Mouse (Mus musculus): ENCODE data around the gene Adipoq.
"Not testable (repeated sequence)": the region's sequence is repeated elsewhere in the genome, so short reads cannot be mapped to it uniquely, and the experiment has no call there.

The Adipoq gene

GRCm38 (mm10) chr16:23146280-23146679, at the start of gene Adipoq:
TSS of gene Adipoq (plus strand) at chr16:23146536.
- no peak for DNase-seq (ENCODE audit: low spot score)

GRCm38 (mm10) chr16:23096886-23097285, 49.5 kb upstream of the Adipoq start:
- not testable (repeated sequence) for DNase-seq (ENCODE audit: low spot score)

GRCm38 (mm10) chr16:23097290-23098104, 48.8 kb upstream of the Adipoq start:
- not testable (repeated sequence) for DNase-seq (ENCODE audit: low spot score)

- not testable (repeated sequence) for DNase-seq (ENCODE audit: low spot score)
Observed at GRCm38 (mm10) chr16:23098105-23098452, 48.3 kb upstream of the Adipoq start.

- DNase-seq (ENCODE audit: low spot score) = no peak
Observed at GRCm38 (mm10) chr16:23099632-23100031, 46.7 kb upstream of the Adipoq start.

- DNase-seq (ENCODE audit: low spot score) = no peak
Observed at GRCm38 (mm10) chr16:23100099-23100575, 46.2 kb upstream of the Adipoq start.

GRCm38 (mm10) chr16:23100613-23101012, 45.7 kb upstream of the Adipoq start:
- no peak for DNase-seq (ENCODE audit: low spot score)

- DNase-seq (ENCODE audit: low spot score) = peak; percentile 46
Observed at GRCm38 (mm10) chr16:23102340-23103037, 43.8 kb upstream of the Adipoq start.

GRCm38 (mm10) chr16:23103038-23103745, 43.1 kb upstream of the Adipoq start:
- DNase-seq (ENCODE audit: low spot score) = no peak

GRCm38 (mm10) chr16:23103841-23104240, 42.5 kb upstream of the Adipoq start:
- DNase-seq (ENCODE audit: low spot score) = no peak

GRCm38 (mm10) chr16:23106121-23106520, 40.2 kb upstream of the Adipoq start:
- DNase-seq (ENCODE audit: low spot score) = no peak

- DNase-seq (ENCODE audit: low spot score) = peak; percentile 93
Observed at GRCm38 (mm10) chr16:23107231-23107942, 38.9 kb upstream of the Adipoq start, which contains the start of gene Eif4a2. TSS of gene Eif4a2 (plus strand) at chr16:23107444.

- DNase-seq (ENCODE audit: low spot score) = peak; percentile 84
Observed at GRCm38 (mm10) chr16:23107946-23108759, 38.2 kb upstream of the Adipoq start.

- no peak for DNase-seq (ENCODE audit: low spot score)
Observed at GRCm38 (mm10) chr16:23108943-23109342, 37.4 kb upstream of the Adipoq start.

- DNase-seq (ENCODE audit: low spot score) = no peak
Observed at GRCm38 (mm10) chr16:23109350-23110280, 36.7 kb upstream of the Adipoq start.

GRCm38 (mm10) chr16:23112348-23112747, 34.0 kb upstream of the Adipoq start:
- DNase-seq (ENCODE audit: low spot score) = no peak

- no peak for DNase-seq (ENCODE audit: low spot score)
Observed at GRCm38 (mm10) chr16:23112861-23113435, 33.4 kb upstream of the Adipoq start.

- DNase-seq (ENCODE audit: low spot score) = no peak
Observed at GRCm38 (mm10) chr16:23113903-23114302, 32.4 kb upstream of the Adipoq start.

Data from T-cell, adult 2 months (primary cell).